Mouse (Mus musculus) limb, embryonic 10.5 days (tissue): Measurements from ENCODE around the gene Rps12. TPM values are rescaled to one million over a fixed set of nuclear protein-coding genes. Genes with fewer than 3 reads are reported as not detected.

Experiments used
- DNase-seq: peaks from one replicate; pipeline ENCODE4 v3.0.0-alpha.2; 2017; ENCODE audit warnings: low spot score
- H3K27ac ChIP-seq: fragments of 300-500 bp; sonication (generic); 2 replicates; pipeline ENCODE4 v1.5.1; 2016; ENCODE audit warnings: mild to moderate bottlenecking
- H3K27me3 ChIP-seq: fragments of 300-500 bp; sonication (generic); 2 replicates; pipeline ENCODE4 v1.6.1; 2016; ENCODE audit warnings: low read depth, mild to moderate bottlenecking; ENCODE audit not compliant: poor library complexity, severe bottlenecking
- H3K36me3 ChIP-seq: fragments of 300-500 bp; sonication (generic); 2 replicates; pipeline ENCODE4 v1.6.1; 2016; ENCODE audit warnings: mild to moderate bottlenecking, moderate library complexity
- H3K4me1 ChIP-seq: fragments of 300-500 bp; sonication (generic); 2 replicates; pipeline ENCODE4 v1.6.1; 2016
- H3K4me3 ChIP-seq: fragments of 300-500 bp; sonication (generic); 2 replicates; pipeline ENCODE4 v1.5.1; 2016; ENCODE audit warnings: mild to moderate bottlenecking, moderate library complexity
- H3K9me3 ChIP-seq: fragments of 300-500 bp; sonication (generic); replicated peaks from 2 replicates; pipeline ENCODE4 v1.6.1; 2016; ENCODE audit warnings: mild to moderate bottlenecking
- WGBS: fragments of 180-500 bp; shearing (Covaris S2); methylation state at CpG from one replicate; pipeline ENCODE4 v1.1.7; 2016; 5-methylcytosine and 5-hydroxymethylcytosine counted together
- polyA plus RNA-seq: library from polyadenylated mRNA; unstranded; fragments of >200 nt; fragmentation: Nextera tagmentation; extraction: Ambion mirVana; gene quantifications from 2 replicates; pipeline ENCODE4 v1.2.1, GENCODE M21; 2016

Gene Rps12
- 146 and 189 TPM in 2 replicates for polyA plus RNA-seq

DNA sequence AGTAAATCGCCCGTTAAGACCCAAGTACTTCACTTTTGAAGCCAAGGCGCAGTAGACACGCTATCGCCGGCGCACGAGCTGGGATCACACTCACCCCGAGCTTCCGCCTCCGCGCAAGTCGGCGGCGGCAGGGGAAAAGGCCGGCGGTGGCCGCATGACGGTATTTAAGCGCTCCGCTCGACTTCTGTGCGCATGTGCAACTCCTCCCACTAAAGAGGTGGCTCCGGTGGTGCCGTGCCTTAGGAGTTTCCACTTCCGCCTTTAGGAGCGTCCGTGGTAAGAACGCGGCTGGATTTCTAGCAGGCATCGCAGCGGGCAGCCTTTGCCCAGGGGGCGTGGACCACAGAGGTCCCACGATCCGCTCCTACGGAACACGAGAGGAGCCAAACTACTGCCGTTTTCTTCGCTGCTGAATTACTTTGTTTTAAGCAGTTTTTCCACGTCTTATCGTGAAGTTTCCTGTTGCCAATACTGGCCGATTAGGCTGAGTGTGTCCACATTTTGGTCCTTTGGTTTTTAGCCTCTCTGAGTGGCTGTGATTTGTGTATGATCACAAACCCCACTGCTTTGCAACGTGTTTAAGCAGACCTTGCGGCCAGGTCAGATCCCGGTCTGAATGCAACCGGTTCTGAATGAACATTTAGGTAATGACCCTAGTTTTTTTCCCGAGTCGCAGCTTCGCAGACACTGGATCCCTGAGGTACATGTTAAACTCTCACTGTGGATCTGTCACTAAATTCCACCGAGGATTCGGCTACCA, at the start of gene Rps12:
Gene Rps12, minus strand, starts transcription at position 214 of the 760 bp plus-strand sequence.
- no peaks in the 10 kb centered on the region for H3K9me3 ChIP-seq
- peak; percentile 99 for DNase-seq
- WGBS, result under 1% methylated on average over 51 of the region's 51 CpGs

DNA sequence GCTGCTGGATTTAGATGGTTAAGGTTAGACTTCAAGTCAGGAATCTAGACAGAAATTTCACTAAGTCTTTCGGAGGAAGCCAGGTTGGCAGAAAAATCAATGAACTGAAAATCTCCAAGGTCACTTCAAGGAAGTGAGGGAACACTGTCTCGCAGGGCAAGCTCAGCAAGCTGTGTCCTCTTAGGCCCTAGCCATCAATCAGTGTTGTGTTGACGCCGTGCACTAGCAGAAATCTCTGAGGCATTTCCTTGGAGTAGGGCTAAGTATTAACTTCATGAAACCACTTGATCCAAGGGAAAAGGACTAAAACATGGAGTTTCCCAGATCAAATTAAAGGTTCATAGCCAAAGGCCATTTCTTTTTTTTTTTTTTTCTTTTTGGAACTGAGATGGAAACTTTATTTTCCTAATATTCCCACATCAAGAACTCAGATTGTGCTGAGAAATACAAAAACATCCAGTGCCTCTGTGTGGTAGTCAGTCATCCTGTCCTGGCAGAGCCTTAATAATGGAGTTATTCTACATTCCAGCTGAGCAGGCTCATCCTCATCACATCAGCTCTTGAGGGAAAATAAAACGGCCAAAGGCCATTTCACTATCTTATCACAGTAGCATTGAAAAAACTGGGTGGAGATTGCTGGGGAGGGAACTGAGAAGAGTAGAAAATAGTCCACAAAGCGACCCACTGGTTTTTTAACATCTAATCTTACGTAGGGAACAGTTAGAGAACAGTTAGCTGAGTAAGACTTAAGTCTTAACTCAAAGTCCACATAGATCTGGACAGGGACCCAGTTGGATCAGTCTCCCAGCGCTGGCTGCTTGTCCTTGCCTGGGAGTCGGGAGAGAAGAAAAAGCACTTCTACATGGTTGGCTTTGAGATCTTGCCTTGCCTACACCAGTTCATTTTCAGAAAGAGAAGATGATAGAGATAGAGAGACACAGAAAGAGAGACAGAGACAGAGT, 49.2 kb upstream of the Rps12 start:
- no peaks in the 10 kb centered on the region for H3K9me3 ChIP-seq
- H3K4me3 ChIP-seq, result no peak overlapping the region
- no peaks in the 10 kb centered on the region for H3K4me1 ChIP-seq
- H3K27ac ChIP-seq, result no peak overlapping the region
- H3K27me3 ChIP-seq, result no peaks in the 10 kb centered on the region
- no peaks in the 10 kb centered on the region for H3K36me3 ChIP-seq
- WGBS, result 75% methylated on average over 9 of the region's 9 CpGs
- no peak for DNase-seq

More for the DNA sequence above, at the start of gene Rps12:
- Histone ChIP-seq H3K4me3 (peak within 1 kb of the TSS; percentile 94), H3K4me1 (peaks cover 16% of the 10 kb centered on the region), H3K27me3 (no peaks in the 10 kb centered on the region), H3K27ac (peak within 1 kb of the TSS; percentile 92), H3K36me3 (peaks cover 39% of the 10 kb centered on the region)

DNA sequence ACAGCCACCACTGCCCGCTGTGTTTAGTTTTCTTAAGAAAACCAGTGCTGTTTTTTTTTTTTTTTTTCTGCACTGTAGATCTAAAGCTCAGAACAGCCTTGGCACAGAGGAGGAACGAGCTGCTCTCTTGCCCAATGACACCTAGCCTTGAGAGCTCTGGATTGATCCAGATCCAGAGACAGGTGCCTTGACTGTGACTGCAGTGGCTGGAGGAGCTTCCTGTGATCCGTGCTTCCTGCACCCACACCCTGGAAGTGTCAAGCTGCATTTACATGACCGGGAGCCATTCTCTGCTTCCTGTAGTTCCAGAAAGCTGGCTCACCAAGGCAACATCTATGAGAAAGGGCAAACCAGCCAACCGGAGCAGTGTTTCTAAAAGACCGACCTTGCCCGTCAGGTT, 39.4 kb upstream of the Rps12 start:
- WGBS, result 92% methylated on average over 7 of the region's 7 CpGs
- H3K9me3 ChIP-seq, result no peaks in the 10 kb centered on the region
- no peak overlapping the region for H3K4me3 ChIP-seq
- no peaks in the 10 kb centered on the region for H3K27me3 ChIP-seq
- no peak for DNase-seq
- H3K36me3 ChIP-seq, result peaks cover 42% of the 10 kb centered on the region
- no peaks in the 10 kb centered on the region for H3K4me1 ChIP-seq
- H3K27ac ChIP-seq, result no peak overlapping the region

DNA sequence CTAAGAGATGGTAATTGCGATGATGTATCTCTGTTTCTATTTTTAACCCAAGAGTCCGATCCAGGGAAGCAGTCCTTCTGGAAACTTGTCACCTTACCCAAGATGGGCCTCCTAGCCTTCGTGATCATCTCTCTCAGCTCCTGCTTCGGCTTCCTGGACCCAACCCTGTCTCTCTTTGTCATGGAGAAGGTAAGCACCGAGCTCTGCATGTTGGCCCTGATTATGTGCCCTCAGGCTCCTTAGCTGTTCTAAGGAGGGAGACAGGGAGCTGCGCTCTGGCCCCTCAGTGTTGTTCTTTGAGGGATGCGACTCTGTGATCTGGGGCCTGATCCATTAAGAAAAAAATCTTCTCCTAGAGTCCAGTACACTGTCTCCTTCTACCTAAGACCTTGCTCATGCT, 29.2 kb upstream of the Rps12 start:
- WGBS, result 95% methylated on average over 7 of the region's 7 CpGs
- no peak for DNase-seq
- no peaks in the 10 kb centered on the region for H3K9me3 ChIP-seq
- peaks cover 28% of the 10 kb centered on the region for H3K36me3 ChIP-seq
- H3K4me1 ChIP-seq, result no peaks in the 10 kb centered on the region
- H3K4me3 ChIP-seq, result no peak overlapping the region
- H3K27ac ChIP-seq, result no peak overlapping the region
- H3K27me3 ChIP-seq, result no peaks in the 10 kb centered on the region

DNA sequence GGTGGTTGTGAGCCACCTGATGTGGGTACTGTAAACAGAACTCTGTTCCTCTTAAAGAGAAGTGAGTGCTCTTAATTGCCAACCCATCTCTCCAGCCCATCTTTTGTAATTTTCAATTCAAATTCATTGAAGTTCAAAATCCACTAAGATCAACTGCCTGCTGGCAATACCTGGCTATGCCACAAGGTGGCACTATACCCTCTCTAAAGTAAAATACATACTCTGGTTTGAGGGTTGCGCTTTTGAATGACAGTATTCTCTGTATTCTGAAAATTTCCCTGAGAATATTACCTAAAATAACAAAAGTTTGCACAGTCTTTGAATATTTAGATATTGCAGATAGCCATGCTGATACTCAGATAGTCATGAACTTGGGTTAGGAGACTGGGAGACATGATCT, 28.1 kb upstream of the Rps12 start:
- no peak overlapping the region for H3K4me3 ChIP-seq
- 56% methylated on average over 1 of the region's 1 CpGs for WGBS
- H3K27me3 ChIP-seq, result no peaks in the 10 kb centered on the region
- peak; percentile 74 for DNase-seq
- peaks cover 23% of the 10 kb centered on the region for H3K36me3 ChIP-seq
- no peaks in the 10 kb centered on the region for H3K4me1 ChIP-seq
- no peak overlapping the region for H3K27ac ChIP-seq
- no peaks in the 10 kb centered on the region for H3K9me3 ChIP-seq

DNA sequence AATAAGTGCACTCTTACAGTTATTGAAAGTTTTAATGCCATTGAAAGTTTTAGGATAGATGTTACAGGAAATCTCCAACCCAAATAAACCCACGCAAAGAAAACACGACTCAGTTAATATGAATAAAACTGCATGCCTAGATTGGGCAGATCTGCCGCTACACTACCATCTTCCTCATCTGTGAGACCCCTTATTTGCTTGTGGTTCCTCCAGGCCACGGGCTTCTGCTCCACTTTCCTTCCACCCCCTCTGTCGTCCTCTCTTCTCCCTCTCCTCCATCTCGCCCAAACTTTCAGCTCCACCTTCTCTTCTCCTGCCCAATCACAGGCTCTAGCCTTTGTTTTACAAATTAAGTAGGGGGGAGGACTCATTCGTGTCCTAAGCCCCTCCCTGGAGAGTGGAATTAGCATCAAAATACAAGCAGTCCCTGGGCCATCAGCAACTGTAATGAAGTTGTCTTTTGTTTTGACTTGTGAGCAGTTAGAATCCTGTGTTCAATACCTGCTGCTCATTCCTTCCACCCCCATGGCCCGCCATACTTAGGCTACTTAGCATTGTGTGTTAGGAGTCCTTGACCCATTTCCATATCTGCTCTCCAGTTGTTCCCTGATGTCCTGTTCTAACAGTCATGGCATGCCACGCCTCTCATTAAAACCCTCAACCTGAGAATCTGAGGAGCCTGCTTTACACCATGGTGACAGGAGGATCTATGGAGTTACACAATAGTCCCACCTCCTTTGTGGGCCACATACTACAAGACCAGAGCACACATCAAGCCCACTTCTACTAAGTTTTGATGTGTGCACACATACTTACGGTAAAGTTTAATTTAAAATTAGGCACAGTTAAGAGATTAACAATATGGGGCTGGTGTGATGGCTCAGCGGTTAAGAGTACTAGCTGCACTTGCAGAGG, 26.0 kb upstream of the Rps12 start:
- no peak overlapping the region for H3K27ac ChIP-seq
- no peaks in the 10 kb centered on the region for H3K9me3 ChIP-seq
- peaks cover 14% of the 10 kb centered on the region for H3K36me3 ChIP-seq
- no peaks in the 10 kb centered on the region for H3K27me3 ChIP-seq
- H3K4me3 ChIP-seq, result no peak overlapping the region
- no peak for DNase-seq
- no peaks in the 10 kb centered on the region for H3K4me1 ChIP-seq
- WGBS, result 67% methylated on average over 11 of the region's 11 CpGs

DNA sequence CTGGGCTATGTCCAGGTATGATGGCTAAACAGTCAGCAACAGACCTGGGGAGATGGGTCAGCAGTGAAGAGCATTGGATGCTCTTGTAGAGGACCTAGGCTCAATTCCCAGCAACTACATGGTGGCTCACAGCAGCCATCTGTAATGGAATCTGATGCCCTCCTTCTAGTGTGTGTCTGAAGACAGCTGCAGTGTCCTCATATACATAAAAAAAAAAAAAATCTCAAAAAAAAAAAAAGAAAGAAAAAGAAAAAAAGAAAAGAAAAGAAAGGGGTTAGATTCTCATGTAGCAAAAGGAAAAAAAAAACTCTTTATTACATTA, 25.3 kb upstream of the Rps12 start:
- Histone ChIP-seq H3K36me3 (peaks cover 13% of the 10 kb centered on the region), H3K4me1 (no peaks in the 10 kb centered on the region), H3K4me3 (no peak overlapping the region), H3K27me3 (no peaks in the 10 kb centered on the region), H3K27ac (no peak overlapping the region), H3K9me3 (no peaks in the 10 kb centered on the region)
- no peak for DNase-seq

DNA sequence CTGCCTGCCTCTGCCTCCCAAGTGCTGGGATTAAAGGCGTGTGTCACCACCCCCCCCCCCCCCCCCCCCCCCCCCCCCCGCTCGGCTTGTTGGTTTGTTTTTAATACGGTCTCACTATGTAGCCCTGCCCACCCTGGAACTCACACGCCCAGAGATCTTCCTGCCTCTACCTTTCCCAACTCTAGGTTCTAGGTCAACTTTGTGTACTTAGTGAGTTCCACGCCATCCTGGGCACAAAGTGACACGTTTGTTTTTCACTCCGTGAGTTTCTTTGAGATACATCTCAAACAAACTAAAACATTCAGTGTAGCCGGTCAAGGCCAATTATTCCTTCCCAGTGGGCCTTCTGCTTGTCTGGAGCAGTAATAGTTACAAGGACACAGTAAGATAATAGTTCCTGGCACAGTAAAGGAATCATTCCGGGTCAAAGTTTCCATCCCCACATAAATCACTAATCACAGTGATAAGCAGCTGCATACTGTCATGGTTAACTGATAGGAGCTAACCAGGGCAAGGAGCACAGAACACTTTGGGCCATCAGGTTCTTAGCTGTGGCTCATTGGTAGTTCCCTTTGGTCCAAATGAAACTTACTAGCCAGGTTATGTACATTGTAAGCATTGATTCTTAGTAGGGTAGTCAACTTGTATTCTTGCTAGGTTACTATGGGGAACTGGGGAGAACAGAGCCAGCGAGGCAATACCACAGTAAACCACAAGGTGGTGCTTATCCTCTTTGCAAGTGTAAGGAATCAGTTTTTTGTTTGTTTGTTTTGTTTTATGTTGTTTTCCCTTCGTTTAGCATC, 24.8 kb upstream of the Rps12 start:
- no peaks in the 10 kb centered on the region for H3K4me1 ChIP-seq
- H3K4me3 ChIP-seq, result no peak overlapping the region
- H3K27ac ChIP-seq, result no peak overlapping the region
- no peaks in the 10 kb centered on the region for H3K27me3 ChIP-seq
- WGBS, result 77% methylated on average over 9 of the region's 12 CpGs
- peaks cover 16% of the 10 kb centered on the region for H3K36me3 ChIP-seq
- H3K9me3 ChIP-seq, result no peaks in the 10 kb centered on the region
- peak; percentile 75 for DNase-seq

DNA sequence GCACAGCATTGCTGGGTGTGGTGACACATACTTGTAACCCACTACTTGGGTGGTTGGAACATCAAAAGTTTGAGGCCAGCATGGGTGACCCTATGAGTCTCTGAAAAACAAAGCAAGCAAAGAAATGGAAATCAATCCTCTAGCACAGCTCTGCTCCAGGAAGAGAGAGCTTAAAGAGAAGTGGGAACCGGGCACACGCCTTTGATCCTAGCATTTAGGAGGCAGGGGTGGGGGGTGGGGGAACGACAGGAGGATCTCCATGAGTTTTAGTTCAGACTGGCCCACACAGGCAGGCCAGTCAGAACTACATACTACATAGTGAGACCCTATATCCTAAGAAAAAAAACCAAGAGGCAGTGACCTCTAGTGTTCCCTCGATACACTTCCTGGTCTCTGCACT, 19.1 kb upstream of the Rps12 start:
- H3K27ac ChIP-seq, result no peak overlapping the region
- H3K4me3 ChIP-seq, result no peak overlapping the region
- DNase-seq, result no peak
- no peaks in the 10 kb centered on the region for H3K9me3 ChIP-seq
- H3K4me1 ChIP-seq, result no peaks in the 10 kb centered on the region
- no peaks in the 10 kb centered on the region for H3K27me3 ChIP-seq
- 27% methylated on average over 4 of the region's 4 CpGs for WGBS
- H3K36me3 ChIP-seq, result peaks cover 51% of the 10 kb centered on the region

DNA sequence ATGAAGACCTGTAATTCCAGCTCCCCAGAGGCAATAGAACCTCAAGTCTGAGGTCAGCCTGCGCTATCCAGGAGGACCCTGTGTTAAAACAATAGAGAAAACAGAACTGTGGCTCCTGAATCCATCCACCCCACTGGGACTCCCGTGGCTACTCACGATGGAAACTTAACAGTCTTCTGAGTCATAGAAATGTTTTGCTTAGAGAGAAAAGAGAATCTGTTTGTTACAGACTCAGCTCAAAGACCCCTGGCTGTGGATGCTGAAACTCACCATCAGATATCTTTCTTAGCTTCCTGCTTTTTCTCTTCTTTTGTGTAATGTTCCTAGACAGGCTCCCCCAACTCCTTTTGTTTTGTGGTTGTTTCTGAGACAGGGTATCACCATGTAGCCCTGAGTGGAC, 17.6 kb upstream of the Rps12 start:
- Histone ChIP-seq H3K27ac (no peak overlapping the region), H3K9me3 (no peaks in the 10 kb centered on the region), H3K4me1 (peaks cover 4% of the 10 kb centered on the region; the same call in 1 of the 2 replicates), H3K27me3 (no peaks in the 10 kb centered on the region), H3K36me3 (peaks cover 63% of the 10 kb centered on the region), H3K4me3 (no peak overlapping the region)
- WGBS, result 84% methylated on average over 3 of the region's 3 CpGs
- no peak for DNase-seq

DNA sequence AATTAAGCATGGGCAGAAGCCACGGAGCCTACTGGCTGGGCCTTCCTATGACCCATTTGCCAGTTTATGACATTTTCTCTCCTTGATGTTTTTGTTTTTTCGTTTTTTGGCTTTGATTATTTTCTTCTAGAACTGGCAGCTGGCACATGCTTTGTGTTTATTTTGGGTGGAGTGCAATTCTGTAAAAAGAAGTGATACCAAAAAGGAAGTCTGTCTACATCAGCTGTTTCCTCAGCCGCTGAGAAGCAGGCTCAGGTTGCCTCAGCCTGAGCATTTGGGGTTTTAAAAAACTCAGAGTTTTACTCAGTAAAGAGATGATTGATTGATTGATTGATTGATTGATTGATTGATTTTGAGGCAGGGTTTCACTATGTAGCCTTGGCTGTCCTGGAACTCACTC, 15.8 kb upstream of the Rps12 start:
- Histone ChIP-seq H3K4me1 (peaks cover 8% of the 10 kb centered on the region; the same call in 1 of the 2 replicates), H3K27ac (no peak overlapping the region), H3K36me3 (peaks cover 60% of the 10 kb centered on the region), H3K27me3 (no peaks in the 10 kb centered on the region), H3K4me3 (no peak overlapping the region), H3K9me3 (no peaks in the 10 kb centered on the region)
- 80% methylated on average over 3 of the region's 3 CpGs for WGBS
- DNase-seq, result no peak

DNA sequence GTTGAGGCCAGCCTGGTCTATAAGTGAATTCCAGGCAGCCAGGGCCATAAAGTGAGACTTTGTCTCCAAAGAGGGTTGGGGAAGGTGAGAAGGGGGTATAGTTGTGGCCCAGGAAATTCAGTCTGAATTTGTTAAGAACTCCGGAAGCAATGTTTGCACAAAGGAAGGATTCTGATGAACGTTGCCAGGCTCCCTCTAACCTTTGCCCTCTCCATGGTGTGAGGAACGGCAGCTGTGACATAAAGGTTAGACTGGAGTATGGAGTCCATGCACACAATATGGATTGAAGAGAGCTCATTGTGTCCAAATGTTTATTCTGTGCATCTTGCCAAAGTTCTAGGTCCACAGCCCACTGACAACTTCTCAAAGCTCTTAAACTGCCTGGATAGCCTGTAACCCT, 12.9 kb upstream of the Rps12 start:
- DNase-seq, result no peak
- no peak overlapping the region for H3K27ac ChIP-seq
- no peaks in the 10 kb centered on the region for H3K9me3 ChIP-seq
- no peak overlapping the region for H3K4me3 ChIP-seq
- WGBS, result 56% methylated on average over 3 of the region's 3 CpGs
- peaks cover 40% of the 10 kb centered on the region for H3K36me3 ChIP-seq
- H3K4me1 ChIP-seq, result peaks cover 9% of the 10 kb centered on the region; the same call in 1 of the 2 replicates
- no peaks in the 10 kb centered on the region for H3K27me3 ChIP-seq
